Mouse (Mus musculus) retina, embryonic 14.5 days (tissue): Measurements from ENCODE around the gene Ebi3.

Experiments used
- DNase-seq: peaks from one replicate; pipeline ENCODE4 v3.0.0-alpha.2; 2015; ENCODE audit warnings: low spot score

Ebi3 gene

GRCm38 (mm10) chr17:55958584-55958886 is 6.1 kb downstream of the Ebi3 start:
- no peak for DNase-seq

- peak; percentile 98 for DNase-seq
These were observed 6.7 kb downstream of the Ebi3 start, which contains the start of gene Yju2 for GRCm38 (mm10) chr17:55958918-55959728. Gene Yju2, plus strand, starts transcription at chr17:55959099.

DNA sequence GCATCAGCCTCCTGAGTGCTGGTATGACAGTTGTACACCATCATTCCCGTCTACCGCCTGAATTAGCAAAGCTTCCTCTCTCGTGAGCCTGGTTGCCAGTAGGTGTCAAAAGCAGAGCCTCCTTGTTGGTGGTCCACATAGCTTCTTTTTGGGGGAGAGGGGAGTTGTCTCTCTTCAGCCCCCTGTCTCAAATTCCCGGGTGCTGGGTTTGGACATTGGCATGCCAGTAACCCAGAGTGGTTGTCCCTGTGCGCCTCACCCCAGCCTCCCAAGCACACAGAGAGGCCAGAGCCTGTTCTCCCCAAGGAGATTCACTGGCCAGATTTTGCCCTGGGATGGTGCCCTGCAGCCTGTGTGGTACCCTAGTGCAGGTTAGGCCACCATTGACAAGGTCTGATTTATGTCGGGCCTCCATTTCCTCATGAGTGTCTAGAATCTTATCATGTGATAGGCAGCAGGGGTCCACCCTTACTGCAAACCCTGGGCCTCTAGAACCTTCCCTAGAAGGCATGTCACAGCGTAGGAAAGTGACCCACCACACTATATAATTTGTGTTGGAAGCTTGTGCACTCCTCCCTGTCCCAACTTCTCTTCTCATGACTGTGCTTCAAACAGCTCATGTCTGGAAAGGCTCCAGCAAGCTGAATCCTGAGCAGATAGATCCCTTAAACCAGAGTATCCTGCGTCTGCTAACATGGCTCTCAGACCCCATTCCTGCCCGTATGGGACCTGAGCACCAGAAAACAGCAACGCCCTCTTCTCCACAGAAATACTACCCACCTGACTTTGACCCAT is 7.7 kb downstream of the Ebi3 start:
- no peak for DNase-seq

GRCm38 (mm10) chr17:55960791-55961190 is 8.4 kb downstream of the Ebi3 start:
- DNase-seq: no peak

DNA sequence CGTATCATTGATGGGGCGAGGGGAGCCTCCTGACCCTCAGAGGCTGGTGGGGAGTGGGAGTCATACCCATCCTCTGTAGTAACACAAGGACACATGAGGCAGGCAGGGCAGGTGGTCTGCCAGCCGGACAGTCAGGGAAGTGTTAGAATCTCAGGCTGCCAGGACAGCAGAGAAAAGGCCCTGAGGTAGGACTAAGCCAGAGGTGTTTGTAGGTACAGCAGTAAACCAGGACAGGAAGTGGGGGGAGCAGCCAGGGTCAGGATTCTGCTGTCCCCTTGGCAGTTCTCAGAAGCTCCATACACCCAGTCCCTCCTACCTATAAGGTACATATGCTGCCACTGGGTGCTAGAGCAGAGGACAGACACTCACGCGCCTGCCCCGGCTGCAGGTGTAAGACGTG is 9.2 kb downstream of the Ebi3 start:
- DNase-seq: no peak

DNA sequence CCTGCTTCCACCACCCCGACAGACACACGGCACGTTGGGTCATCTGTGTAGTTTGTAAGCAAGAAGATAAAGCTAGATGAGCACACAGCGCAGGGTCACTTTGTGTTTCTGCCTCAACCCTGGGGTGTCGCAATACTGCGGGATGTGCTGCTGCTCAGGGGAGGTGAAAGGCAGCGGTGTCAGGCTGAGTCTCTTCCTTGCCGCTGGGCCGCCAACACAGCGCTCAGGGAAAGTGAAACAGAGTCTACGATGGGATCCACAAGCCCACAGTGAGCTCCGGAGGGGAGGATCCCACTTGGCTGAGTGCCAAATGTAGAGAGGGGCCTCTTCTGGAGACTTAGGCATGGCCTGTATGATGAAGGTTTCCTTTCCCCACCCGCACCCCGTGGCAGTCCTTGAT is 10.7 kb downstream of the Ebi3 start:
- DNase-seq: no peak

- DNase-seq: no peak
These were observed 12.1 kb downstream of the Ebi3 start for GRCm38 (mm10) chr17:55964496-55964895.

- DNase-seq: no peak
These were observed 12.6 kb downstream of the Ebi3 start for GRCm38 (mm10) chr17:55964996-55965395.

- DNase-seq: no peak
These were observed 14.7 kb downstream of the Ebi3 start for GRCm38 (mm10) chr17:55967186-55967585.

DNA sequence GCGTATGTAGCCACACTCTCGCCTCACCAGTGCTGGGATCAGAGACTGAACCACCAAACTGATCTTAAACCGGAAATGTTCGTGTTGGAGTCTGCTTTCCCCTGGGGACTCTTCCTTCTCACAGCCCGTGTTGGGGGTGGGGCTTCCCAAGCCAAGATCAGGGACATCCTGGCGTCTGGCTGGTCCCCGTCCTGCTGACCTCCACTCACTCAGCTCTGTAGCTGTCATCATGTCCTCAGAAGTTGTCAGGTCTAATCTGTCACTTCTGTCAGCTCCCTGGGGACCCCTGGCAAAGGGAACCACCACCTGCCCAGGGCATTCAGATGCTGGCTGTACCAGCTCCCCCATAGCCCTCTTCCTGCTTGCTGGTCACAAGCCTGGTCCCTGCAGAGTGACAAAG is 15.8 kb downstream of the Ebi3 start:
- peak; percentile 34 for DNase-seq

- peak; percentile 61 for DNase-seq
These were observed 17.1 kb downstream of the Ebi3 start for GRCm38 (mm10) chr17:55969560-55969959.

DNA sequence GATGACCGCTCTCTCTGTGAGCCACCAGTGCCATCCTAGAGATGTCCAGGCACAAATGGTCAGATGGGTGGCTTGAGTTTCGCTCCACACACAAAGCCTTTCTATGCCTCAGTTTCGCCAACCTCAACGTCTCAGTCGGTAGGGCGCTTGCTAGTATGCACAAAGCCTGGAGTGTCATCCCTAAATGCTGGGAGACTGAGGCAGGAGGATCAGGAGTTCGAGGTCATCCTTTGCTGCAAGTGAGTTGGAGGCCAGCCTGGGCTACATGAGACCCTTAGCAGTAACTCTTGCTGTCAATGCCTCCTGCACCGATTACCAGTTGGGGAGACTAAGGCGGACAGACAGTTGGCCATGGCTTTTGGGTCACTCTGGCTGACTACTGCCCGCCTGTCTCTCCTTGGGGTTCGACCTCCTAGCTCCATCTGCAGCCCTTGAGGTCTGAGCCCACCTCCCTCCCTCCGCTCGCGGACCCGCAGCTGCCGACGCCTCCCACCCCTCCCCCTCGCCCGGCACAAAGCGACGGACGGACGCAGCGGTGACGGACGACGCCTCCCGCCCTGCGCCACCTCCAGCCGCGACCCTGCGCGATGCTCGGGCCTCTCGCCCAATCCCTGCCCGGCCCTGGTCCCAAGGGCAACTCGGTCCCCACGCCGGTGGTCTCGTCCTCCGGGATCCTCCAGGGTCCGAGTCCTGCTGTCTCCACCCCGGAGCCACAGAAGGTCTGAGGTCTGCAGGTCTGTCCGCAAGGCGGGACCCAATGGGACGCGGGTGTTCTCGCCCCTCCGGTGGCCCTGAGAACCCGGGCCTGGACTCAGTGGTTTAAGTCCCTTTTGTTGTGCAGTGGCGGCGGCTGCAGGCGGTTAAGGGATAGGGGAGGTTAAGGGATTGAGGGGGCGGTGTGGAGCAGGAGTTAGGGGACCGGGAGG is 17.8 kb downstream of the Ebi3 start, which contains the start of gene Shd:
Gene Shd (plus strand): TSS at position 502 of the 926 bp plus-strand sequence.
- DNase-seq: peak; percentile 77

DNA sequence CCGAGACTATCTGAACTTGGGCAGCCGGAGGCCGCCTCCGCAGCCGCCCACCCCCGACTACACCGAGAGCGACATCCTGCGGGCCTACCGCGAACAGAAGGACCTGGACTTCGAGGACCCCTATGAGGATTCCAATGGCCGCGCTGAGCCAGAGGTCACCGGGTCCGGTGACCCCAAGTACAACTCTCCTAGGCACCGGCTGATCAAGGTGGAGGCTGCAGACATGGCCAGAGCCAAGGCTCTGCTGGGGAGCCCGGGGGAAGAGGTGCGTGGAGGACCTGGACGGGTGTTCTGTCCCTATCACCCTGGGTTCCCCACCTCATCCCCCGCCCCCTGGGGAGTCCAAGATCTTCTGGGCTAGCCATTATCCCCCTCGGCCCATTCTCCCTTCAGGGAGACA is 19.0 kb downstream of the Ebi3 start:
- DNase-seq: no peak

DNA sequence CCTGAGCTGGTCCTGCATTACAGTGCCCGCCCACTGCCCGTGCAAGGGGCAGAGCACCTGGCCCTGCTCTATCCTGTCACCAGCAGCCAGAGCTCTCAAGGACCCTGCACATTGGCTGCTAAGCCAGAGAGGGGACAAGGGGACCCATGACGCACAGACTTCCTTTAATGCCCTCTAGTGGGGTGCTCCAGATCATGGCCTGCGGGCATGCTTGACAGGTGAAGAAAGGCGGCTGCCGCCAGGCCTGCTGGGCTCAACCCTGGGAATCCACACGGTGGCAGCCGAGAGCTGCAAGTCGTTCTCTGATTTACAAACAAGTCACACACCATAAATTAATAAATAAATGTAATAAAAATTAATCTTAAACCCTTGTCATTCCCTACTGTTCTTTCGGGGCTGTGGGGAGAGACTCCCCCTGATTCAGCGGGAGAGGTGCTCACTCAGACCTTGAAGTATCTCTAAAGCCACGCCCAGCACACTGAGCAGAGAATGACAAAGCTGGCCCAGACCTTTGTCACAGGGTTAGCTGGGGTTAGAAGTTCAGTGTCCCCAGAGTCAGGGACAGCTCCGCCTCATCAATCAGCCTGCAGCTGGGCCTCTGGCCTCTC is 23.9 kb downstream of the Ebi3 start:
- DNase-seq: peak; percentile 85

DNA sequence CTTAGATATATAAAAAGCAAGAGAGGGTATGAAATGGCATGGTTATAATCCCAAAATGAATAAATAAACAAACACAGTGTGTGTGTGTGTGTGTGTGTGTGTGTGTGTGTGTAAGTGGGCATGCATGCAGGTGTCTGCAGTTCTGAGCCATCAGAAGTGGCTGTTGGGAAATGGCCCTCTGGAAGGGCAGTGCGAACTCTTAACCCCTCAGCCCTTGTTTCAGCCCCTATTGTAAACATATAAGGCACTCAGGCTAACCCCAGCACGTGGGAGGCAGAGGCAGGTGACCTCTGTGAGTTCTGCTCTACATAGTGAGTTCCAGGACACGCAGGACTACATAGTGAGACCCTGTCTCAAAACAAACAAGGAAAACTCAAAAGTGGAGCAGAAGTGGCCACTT is 24.9 kb downstream of the Ebi3 start:
- no peak for DNase-seq

GRCm38 (mm10) chr17:55986030-55986961 is 33.9 kb downstream of the Ebi3 start, which contains the start of gene Fsd1:
Gene Fsd1, plus strand, starts transcription at chr17:55986509.
- DNase-seq: peak; percentile 89

- DNase-seq: no peak
These were observed 37.9 kb downstream of the Ebi3 start for GRCm38 (mm10) chr17:55990278-55990898.

DNA sequence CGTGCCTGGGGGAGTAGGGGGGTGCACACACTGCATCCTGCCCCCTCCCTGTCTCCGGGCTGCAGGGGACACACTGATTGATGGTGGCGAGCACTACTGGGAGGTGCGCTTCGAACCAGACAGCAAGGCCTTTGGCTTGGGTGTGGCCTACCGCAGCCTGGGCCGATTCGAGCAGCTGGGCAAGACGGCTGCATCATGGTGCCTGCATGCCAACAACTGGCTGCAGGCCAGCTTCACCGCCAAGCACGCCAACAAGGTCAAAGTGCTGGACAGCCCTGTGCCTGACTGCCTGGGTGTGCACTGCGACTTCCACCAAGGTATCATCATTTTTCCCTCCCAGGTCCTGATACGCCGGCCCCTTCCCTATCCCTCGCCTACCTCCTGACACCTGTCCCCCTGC is 43.6 kb downstream of the Ebi3 start:
- no peak for DNase-seq

DNA sequence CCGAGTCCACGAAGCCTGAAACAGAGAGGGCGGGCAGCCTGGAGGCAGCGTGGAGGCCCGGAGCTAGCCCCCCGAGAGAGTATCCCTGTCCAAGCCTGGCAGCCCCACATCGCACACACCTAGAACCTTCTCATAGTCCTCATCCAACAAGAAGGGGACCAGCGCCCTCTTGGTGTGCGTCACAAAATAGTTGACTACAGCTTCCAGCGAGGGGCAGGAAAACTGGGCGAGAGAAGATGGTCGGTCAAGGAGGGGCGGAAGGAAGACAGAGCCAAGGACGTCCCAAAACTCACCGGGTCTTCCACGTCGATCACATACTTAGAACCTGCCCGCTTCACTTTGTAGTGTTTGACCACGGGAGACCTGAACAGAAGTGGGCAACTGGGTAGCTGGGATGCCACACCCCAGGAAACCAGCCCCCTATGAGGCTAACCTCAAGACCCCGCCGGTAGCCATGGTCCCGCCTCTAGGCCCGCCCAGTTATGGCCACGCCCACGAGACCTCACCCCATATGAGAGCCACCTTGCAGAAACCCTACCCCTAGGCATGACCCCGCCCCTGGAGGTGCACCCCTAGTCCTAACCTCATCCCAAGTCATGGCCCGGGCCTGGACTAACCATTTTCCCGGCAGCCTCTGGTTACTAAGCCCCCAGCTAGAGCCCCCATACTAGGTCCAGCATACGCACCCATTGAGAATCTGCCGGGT is 47.5 kb downstream of the Ebi3 start:
- no peak for DNase-seq

DNA sequence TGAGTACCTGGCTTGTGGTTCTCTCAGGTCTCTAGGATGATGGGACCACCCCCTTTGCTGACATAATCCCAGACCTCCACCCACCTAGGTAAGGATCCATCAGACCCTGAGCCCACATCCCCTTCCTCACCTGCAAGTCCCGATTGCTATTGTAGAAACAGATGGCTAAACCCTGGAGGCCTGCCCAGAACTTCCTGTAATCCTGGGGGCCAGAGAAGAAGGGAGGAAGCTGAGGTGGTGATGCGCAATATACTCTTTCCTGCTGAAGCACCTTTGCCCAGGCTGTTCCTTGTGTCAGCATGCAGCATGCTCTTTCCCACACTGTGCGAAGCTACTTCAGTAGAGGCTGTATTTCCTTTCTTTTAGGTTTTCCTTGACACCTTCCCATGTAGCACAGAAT is 50.6 kb downstream of the Ebi3 start:
- DNase-seq: no peak
